Mouse (Mus musculus): ENCODE data around the gene Lekr1. TPM values are rescaled to one million over a fixed set of nuclear protein-coding genes. Genes with fewer than 3 reads are reported as not detected.

The Lekr1 gene
- under 1 TPM; 0.41 to 0.52 TPM for total RNA-seq (2021)
- long read RNA-seq, experiment 1: 0 reads
- long read RNA-seq, experiment 2: 0 reads

DNA sequence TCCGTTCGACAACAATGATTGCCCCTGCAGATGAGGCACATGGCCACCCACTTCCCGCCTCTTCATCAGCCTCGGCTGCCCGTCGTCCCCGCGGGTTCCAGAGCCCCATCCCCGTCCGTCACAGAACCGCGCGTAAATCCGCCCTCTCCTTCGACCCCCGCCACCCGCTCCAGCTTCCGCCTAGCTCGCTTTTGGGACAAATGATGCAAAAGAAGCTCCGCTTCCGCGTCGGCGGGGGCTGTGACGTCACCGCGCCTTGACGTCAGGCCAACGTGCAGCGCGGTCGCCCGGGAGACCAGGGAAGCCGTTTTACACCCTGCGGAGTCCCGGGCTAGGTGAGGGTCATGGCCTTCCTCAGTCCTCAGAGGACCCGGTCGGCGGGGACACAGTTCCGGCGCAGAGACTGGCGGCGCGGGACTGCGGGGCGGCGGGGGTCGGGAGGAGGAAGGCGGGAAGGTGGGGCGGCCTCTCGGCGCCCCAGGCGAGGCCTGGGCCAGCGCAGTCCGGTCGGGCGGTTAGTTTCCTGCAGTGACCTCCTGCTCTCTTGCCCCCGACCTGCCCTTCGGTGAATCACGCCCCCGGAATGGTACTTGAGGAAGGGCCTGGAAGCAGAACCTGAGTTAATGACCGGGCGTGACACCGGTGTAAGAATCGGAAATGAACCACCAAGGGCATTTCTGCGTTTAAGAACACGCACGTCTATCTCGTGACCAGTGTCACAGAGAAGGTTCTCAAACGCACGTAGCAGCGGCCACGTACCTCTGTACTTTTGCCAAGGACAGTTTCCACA is at the start of gene Lekr1:
Gene Lekr1 (plus strand): TSS at position 252 of the 790 bp plus-strand sequence.
- peak; percentile 86 for DNase-seq (ENCODE audit: low spot score)

DNA sequence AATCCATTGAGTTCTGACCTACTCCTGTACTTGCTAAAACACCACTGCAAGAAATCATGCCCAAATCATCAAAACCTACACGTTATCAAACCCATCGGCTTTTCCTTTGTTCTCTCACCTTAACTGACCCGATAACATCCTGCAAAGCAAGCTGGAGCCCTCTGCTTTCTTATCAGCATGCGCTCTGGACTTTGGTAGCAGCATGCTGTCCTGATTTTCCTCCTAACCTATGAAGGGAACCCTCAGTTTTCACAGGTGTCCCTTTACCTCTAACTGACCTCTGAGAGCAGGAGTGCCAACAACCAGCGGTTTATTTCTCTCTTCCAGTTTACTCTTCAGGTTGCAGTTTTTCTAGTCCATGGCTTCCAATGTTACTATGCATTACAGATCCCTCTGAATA is 48.5 kb upstream of the Lekr1 start:
- DNase-seq (ENCODE audit: low spot score): no peak

DNA sequence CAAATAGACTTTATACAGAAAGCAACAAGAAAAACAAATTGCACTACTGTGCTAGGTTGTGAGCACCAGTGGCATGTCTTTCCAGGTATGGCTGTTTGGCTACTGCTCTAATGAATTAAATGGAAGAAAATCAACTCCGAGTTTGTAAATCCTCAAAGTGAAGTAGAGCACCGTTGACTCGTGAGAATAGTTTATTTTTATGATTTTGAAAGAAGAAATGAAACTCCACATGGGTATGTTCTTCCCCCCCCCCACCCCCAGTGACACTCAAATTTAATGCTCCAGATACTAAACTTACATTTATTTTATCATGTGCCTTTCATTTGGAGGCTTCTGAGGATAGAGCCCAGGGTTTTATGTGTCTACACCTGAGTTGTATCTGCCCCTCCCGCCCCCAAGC is 46.7 kb upstream of the Lekr1 start:
- no peak for DNase-seq (ENCODE audit: low spot score)

DNA sequence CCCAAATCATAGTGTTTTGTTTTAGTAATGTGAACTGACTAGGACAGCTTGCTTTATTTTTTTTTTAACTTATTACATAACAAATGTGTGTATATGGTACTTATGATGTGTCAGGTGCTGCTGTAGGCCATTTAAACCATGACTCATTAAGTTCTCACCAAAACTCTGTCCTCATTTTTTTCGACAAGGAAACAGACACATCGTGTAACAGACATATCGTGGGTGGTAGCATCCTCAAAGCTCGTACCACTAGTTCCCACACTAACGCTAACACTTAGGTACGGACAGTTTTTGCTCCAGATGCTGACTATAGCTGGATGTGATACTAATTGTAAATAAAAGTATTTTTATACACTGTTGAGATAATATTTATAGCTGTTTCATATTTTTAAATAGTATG is 43.0 kb upstream of the Lekr1 start:
- no peak for DNase-seq (ENCODE audit: low spot score)

DNA sequence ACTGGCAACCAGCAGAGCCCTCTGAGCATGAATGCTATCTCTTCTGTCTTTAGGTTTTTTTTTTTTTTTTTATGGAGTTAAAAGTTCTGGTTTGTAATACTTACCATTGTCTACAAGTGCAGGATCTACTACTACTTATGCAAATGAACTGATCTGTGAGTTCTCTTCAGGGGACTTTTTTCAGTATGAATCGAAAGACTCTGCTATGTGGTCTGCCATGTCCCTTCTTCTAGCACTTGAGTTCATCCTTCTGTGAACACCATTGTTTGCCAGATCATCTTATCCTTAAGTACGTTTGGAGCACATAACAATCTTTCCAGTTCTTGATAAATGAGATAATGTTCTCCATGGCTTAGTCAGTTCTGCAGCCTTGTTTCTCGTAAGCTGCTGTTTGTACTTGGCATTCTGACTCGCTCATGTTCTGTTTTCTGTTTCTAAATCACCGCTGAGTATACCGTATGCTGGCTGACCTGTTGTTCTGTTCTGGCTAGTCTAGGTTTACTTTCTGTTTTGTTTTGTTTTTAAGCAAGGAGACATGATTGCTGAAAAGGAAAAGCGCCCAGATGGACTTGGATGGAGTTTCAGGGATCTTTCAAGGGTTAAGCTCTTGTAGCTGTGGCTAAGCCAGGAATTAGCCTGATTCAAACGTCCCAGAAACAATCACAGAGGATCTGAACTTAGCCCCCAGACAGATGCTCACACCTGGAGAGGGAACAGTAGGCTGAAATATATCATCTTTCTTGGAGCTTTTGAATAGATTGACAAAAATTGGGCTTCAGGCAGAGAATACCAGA is 40.3 kb upstream of the Lekr1 start:
- DNase-seq (ENCODE audit: low spot score): peak; percentile 3

DNA sequence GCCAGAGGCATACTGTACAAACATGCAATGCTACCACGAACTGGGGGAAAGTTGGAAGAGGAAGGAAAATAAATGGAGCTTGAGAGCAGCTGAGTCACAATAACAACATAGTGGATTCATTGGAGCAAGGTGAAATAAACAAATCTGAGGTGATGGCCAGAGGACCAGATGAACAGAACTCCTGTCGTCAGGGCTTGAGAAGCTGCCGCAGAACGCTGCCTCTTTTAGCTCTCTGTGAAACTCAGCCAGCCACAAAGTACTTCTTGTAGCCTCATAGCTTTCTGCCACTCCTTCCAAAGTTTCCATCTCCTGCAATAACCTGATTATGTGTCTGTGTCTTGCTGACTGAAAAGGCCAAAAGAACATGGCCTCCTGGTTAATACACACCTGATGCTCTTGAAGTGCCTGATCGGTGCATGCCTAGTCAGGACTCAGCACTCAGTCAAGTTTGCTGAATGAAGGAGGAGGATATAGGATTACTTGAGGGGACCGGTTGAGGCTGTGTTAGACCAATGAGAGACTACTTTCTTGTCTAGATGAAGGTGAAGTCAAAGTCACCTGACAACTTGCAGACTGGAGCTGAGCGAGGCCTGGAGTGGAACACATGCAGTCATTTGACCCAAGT is 39.6 kb upstream of the Lekr1 start:
- DNase-seq (ENCODE audit: low spot score): no peak

DNA sequence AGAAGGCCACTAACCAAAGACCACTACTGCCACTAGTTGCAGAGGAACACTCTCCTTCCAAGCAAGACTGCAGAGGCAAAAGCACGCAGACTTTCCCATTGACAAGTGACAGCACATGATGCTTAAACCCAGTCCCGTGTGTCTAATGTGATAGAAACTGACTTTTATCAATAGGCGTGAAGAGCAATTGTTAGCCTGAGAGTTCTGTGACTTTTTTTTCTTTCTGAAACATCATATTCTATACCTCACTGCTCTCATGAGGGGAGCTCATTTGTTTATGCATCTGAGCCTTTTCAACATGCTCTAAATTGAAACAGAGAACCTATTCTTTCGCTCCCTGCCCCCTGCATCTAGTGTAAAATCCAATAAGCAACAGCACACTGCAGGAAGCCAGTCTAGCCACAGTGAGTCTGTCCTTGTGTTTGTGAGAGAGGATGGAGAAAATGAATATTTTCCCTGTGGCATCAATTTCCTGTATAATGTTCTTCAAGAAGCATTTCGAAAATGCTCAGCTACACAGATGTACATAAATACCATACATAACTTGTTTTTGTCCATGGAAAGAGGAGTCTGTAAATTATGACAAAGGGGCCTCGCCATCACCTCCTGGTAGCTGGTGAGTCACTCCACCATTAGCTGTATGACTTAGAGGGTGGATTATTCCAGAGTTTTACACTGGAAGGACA is 38.9 kb upstream of the Lekr1 start:
- no peak for DNase-seq (ENCODE audit: low spot score)

DNA sequence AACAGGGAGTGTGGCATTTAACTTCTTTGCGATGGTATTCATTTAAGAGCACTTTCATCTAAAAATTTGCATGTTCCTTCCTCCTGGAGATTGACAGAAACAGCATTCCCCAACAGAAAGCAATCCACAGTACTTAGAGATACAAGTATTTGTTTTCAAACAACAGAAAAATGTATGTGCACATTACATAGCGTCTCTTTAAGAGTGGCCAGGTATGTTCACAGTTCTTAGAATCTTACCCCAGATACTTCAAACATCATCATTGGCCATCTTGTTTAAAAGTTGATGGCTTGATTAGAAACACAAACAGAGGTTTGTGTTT is 38.4 kb upstream of the Lekr1 start:
- DNase-seq (ENCODE audit: low spot score): no peak

DNA sequence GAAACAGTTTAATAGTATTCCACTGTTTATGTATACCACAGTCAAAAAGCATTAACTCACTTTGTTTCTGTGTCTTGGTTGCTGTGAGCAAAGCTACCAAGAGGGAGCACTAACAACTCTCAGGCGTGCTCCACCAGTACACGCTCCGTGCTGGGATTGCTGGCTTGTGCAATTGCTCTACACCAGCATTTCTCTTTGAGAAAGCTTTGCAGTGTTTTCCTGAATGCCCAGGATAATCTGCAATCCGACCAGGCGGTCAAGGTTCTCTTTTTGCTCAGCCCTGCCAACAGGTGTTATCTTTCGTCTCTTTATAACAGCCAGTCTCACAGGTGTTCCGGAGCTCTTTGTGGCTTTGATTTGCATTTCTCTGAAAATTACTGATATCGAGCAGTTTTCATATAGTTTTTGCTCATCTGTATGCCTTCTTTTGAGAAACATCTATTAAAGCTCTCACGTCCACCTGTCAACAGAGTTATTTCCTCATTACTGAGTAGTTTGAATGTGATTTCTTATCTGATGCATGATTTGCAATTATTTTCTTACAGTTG is 36.4 kb upstream of the Lekr1 start:
- no peak for DNase-seq (ENCODE audit: low spot score)

DNA sequence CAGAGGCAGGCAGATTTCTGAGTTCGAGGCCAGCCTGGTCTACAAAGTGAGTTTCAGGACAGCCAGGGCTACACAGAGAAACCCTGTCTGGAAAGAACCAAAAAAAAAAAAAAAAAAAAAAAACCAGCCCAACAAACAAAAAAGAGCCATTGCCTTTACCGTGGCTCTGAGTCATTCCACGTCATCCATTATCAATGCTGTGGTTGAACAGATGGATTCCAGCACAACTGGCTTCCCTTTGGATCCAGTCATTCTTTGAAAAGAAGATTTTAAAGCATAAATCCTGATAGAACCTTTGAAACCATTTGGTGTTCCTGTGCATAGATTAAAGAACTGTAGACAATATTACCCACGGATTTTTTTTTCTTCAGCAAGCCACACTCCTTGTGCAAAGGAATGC is 32.4 kb upstream of the Lekr1 start:
- no peak for DNase-seq (ENCODE audit: low spot score)

DNA sequence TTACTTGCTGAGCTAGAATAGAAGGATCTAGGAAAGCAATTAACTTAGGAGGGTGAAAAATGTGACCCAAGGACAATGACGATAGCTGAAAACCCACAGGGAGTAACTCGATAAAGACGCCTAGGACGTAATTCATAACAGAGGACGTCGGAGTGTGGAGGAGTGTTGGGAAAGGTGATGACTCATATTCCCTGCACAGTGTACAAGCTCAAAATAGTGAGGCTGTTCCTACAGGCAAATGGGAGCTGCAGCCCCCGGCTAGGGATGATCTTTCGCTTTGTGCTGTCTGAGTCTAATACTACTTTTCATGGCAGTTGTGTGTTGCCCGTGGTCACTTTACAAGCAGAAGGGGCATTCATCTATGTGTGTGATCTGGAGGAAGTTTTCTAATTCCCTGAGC is 30.0 kb upstream of the Lekr1 start:
- DNase-seq (ENCODE audit: low spot score): no peak

DNA sequence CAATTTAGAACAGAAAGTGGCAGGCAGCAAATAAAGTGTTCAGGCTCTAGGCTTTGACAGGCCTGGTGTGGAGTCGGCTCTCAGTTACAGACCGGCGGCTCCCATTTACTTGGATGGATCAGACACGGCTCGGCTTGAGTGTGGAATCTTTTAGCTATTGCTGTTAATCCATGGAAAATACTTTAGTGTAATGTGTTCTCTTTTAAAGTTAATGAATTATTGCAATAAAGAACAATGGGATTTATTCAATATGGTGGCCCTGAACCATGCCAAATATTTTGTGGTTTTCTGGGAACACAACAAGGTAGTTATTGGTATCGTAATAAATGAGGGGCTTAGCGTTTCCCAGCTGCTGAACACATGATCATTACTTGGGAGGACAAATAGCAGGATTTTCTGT is 28.7 kb upstream of the Lekr1 start:
- DNase-seq (ENCODE audit: low spot score): no peak

DNA sequence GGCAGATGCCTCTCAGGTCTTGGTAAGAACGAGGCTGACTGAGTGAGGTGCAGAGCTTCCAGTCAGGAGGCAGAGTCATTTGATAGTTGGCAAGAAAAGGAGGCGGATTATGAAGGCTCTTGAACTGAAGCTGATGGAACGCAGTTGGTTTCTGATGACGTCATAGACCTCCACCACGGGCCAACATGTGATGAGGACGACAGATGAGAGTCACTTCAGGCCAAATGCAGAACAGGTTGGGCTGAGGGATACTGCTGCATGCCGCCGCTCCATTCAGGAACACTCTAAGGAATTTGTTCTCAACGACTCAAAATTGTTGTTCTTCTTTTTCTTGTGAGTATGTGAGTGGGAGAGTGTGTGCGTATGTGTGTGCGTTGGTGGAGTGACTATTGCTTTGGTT is 27.1 kb upstream of the Lekr1 start:
- DNase-seq (ENCODE audit: low spot score): no peak

DNA sequence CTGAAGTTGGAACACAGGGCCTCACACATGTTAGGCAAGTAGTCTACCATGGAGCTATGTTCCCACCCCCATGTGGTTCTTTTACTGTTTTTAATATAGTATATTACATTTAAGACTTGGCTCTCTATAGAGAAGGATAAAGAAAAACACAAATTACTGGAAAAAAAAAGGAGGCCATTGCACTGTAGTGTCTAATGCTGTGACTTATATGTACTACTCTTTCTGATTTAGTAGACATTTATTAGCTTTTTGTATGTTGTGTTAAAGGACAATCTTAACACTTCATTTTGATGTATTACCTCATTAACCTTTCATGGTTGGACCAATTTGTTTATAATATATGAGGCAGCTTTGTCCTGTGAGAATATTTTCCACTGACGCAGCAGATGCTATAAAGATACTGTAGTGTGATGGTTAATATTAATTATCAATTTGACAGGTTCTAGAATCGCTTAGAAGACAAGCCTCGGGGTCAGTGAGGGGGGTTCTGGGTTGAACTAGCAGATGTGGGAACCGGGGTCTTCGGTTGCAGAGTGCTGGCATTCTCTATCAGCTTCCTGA is 26.5 kb upstream of the Lekr1 start:
- DNase-seq (ENCODE audit: low spot score): no peak

DNA sequence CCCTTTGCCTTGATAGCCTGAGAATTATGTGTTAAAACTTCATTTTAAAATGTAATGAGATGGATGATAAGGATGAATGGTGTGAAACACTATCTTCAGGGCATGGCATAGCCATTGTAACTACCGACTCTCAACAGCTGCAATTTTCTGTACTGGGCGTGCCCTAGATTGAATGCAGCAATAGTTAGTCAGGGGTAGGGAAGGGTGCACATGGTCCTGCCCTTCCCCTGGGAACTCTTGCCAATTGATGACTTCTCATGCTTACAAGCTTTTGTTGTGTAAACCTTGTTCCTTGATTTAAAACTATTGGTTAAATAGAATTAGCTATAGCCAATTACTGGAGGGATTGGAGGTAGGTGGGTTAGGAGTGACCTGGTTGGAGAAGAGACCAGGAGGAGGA is 23.1 kb upstream of the Lekr1 start:
- no peak for DNase-seq (ENCODE audit: low spot score)

DNA sequence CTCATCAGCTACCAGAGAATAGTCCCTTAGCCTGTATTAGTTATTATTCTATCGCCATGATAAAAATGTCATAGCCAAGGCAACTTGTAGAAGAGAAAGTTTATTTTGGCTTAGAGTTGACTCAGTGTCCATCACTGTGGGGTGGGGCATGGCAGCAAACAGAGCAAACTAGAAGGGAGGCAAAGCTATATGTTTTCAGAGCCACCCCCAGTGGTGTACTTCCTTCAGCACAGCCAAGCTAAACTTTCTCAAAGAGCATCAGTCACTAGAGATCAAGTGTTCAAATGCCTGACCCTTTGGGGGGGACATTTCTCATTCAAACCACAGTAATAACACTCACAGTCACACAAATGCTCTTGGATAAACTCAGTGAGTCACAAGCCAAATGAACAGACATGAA is 22.4 kb upstream of the Lekr1 start:
- no peak for DNase-seq (ENCODE audit: low spot score)

DNA sequence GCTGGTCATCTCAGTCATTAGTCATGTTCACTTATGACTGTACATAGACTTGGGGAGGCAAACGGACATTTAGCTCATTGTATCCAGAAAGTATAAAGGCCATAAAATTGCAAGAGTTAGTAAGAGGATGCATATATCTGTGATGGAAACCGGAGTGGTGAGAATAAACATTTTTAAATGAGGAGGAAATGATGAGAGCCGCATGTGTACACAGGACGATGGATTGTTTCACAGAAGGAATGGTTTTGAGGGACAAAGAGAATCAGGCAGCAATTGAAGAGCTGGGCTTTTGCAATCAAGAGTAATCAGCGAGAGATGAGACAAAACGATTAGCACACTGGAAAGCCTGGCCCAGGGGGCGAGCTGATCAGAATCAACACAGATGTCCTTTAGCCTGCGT is 18.4 kb upstream of the Lekr1 start:
- no peak for DNase-seq (ENCODE audit: low spot score)

DNA sequence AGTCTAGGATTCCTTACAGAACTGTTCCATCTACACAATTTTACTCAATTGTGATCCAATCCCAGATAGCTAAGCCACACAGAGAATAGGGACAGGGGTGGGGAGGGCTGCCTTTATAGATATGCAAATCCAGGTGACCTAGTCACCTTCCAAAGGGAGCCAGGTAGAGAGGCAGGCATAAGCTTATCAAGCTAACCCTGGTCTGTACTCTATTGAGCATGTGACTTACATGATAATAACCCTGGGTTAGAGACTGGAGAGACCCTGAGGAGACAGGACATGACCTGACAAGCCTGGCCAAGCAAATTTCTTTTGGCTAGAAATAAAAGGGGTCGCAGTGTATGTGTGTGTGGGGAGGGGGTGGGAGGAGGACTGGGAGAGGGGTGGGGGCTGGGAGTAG is 17.1 kb upstream of the Lekr1 start:
- DNase-seq (ENCODE audit: low spot score): no peak

DNA sequence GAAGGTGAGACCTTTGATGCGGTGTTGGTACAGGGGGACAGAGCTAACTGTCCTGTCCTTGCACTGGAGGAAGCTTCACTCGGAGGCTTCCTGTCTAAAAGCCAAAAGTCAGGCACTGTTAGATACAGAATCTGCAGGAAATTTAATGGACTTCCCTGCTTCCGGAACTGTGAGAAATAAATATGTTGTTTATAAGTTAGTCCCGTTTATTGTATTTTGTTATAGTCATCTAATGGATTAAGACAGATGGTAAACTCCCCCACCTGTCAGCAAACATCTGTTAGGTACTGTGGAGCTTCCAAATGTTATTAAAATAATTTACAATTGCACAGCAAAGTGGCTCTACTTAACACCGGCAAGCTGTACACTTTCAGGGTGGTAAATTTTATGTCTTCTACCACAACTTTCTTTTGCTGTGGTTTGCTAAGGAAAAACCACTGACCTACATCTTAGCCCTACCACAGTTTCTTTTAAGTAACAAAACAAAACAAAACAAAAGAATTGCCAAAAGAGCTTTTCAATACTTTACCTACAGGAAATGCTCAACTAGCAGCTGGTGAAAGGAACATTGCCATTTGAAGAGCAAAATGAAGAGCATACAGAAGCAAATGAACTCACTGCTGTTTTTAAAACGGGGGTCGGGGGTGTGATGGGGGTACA is 15.7 kb upstream of the Lekr1 start:
- DNase-seq (ENCODE audit: low spot score): no peak

DNA sequence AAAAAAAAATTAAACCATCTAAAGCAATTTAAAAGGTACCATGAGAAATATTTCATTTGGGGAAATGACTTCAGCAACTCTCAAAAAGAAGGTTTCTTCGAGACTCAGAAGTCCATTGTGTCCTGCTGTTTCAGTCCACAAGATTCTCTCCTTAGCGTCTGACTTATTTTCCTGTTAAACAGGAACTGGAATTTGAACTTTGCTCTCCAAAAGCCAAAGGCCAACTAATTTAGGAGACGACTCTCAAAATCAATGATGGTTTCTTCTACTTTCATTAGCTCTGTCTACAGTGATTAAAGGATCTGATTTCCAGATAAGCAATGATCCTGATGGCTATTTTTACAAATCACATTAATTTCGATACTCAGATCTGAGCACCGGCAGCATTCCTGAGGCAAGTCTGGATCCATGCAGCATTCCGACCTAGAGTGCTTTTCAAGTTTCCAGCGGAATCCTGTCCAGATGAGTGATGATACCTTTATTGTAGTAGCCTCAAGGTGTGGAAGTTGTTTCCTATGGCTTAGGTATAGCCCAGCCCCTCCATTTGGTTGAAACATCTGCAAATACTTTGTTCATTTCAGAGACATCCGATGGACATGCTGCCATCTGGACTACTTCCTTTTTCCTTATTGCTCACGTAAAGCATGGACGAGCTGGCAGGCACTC is 11.4 kb upstream of the Lekr1 start:
- DNase-seq (ENCODE audit: low spot score): no peak

Data from gastrocnemius, adult 18-20 months (tissue).